Mouse (Mus musculus): ENCODE results near the gene Sytl2.

DNA sequence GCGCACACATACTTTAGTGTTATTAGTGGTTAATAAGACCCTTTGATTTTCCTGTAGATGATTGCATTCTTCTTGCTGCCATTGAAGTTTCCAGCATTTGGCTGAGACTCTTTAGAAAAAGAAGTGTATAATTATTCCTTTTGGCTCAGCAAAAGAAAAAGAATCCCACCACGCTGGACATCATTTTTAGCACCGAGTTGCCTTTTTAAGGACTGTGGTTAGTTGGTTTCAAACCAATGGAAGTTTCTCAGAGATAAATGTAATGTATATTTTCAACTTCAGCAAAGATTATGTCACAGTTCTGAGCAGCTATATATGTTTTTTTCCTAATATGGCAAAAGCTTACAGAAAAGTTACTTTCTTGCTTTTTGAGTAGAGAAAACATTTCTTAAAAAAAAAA is 32.8 kb downstream of the Sytl2 start:
- no peak for TF ChIP-seq CTCF (IDR thresholded peaks at IDR 0.05; ENCODE audit: low read depth, low read length)
- no peak for TF ChIP-seq POLR2A (IDR thresholded peaks at IDR 0.05; ENCODE audit: insufficient read depth, low read length)
- TF ChIP-seq EP300 (IDR thresholded peaks at IDR 0.05; ENCODE audit: insufficient read depth, low read depth, low read length), result no peak

Data from ES-Bruce4 (cell line).